Mouse (Mus musculus) CD4-positive helper T cell, adult 2 months (primary cell): ENCODE data around the gene March1.
"Not testable (repeated sequence)": the region's sequence is repeated elsewhere in the genome, so short reads cannot be mapped to it uniquely, and the experiment has no call there.

Experiments
- DNase-seq: peaks from one replicate; pipeline ENCODE4 v3.0.0-alpha.2; 2012; ENCODE audit warnings: low read depth, missing footprints, low spot score

The March1 gene

GRCm38 (mm10) chr8:66270116-66270515 lies 652.4 kb downstream of the March1 start:
- DNase-seq, result no peak

GRCm38 (mm10) chr8:66317824-66318223 lies 700.1 kb downstream of the March1 start:
- DNase-seq, result no peak

GRCm38 (mm10) chr8:66323045-66323807 lies 705.5 kb downstream of the March1 start:
- no peak for DNase-seq

GRCm38 (mm10) chr8:66326396-66326795 lies 708.7 kb downstream of the March1 start:
- DNase-seq, result no peak

- no peak for DNase-seq
These were observed 714.5 kb downstream of the March1 start for GRCm38 (mm10) chr8:66332206-66332605.

GRCm38 (mm10) chr8:66334265-66334664 lies 716.6 kb downstream of the March1 start:
- DNase-seq, result no peak

GRCm38 (mm10) chr8:66339551-66339950 lies 721.9 kb downstream of the March1 start:
- DNase-seq, result no peak

- DNase-seq, result no peak
These were observed 725.2 kb downstream of the March1 start for GRCm38 (mm10) chr8:66342928-66343327.

- no peak for DNase-seq
These were observed 745.4 kb downstream of the March1 start for GRCm38 (mm10) chr8:66362882-66363801.

- DNase-seq, result no peak
These were observed 766.1 kb downstream of the March1 start for GRCm38 (mm10) chr8:66383694-66384373.

- DNase-seq, result no peak
These were observed 768.3 kb downstream of the March1 start for GRCm38 (mm10) chr8:66386008-66386407.

- DNase-seq, result no peak
These were observed 771.0 kb downstream of the March1 start for GRCm38 (mm10) chr8:66388693-66389092.

- no peak for DNase-seq
These were observed 773.9 kb downstream of the March1 start for GRCm38 (mm10) chr8:66391554-66391953.

- no peak for DNase-seq
These were observed 775.2 kb downstream of the March1 start for GRCm38 (mm10) chr8:66392900-66393299.

- no peak for DNase-seq
These were observed 776.4 kb downstream of the March1 start for GRCm38 (mm10) chr8:66394148-66394547.

GRCm38 (mm10) chr8:66397811-66398210 lies 780.1 kb downstream of the March1 start:
- no peak for DNase-seq

GRCm38 (mm10) chr8:66400050-66400449 lies 782.4 kb downstream of the March1 start:
- DNase-seq, result no peak

- no peak for DNase-seq
These were observed 787.2 kb downstream of the March1 start for GRCm38 (mm10) chr8:66404711-66405414.

- not testable (repeated sequence) for DNase-seq
These were observed 788.1 kb downstream of the March1 start for GRCm38 (mm10) chr8:66405796-66406195.

GRCm38 (mm10) chr8:66406596-66407361 lies 789.1 kb downstream of the March1 start:
- DNase-seq, result no peak
